Mouse (Mus musculus): ENCODE measurements at regions not wholly inside any gene's neighbourhood (a gene's known extent, or its start where the extent isn't known, plus 50 kb on each side); places are given as distances from the start of the nearest gene placed in this dataset.

DNA sequence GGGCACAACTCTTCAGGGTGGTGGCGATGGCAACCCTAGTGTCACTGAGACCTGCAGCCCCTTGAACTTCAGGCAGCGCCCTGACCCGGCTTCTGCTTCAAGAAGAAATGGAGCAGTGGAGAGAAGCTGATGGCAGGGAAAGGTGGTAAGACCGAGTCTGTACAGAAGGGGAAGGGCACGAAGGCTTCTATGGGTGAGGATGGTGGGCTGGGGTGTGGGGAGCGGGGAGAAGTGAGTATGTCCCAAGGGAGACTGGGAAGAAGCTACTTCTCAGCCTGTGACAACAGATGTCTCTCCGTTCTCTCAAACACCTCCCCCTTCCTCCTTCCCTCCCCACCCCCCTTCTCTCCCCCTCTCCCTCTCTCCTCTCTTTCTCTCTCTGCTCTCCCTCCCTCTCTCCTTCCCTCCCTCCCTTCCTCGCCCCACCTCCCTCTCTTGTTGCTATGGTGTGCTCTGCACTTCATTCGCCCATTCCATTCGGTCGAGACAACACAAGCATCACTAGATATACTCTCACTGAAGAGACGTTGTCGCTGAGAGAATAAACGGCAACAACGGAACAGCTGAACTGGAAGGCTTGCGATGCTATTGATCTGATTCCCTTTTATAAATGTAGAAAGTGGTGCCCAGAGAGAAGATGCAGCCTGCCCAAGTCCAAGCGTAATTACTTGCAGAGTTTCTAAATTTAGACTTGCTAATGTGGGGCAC is 142.7 kb upstream of the Tox3 start:
- Histone ChIP-seq H3K27ac (ENCODE audit: control insufficient read depth, low read depth, low read length) (no peak overlapping the region), H3K4me1 (ENCODE audit: control insufficient read depth in 1 of 2, insufficient read depth in 2 of 2, low read length in 2 of 2) (no peaks in the 10 kb centered on the region), H3K79me2 (ENCODE audit: control insufficient read depth, insufficient read depth, low read length, poor library complexity) (no peaks in the 10 kb centered on the region), H3K9ac (ENCODE audit: control insufficient read depth, low read depth, low read length, poor library complexity, severe bottlenecking) (no peak overlapping the region), H3K9me3 (replicated peaks; ENCODE audit: insufficient read depth, low read length) (no peaks in the 10 kb centered on the region), H3K27me3 (ENCODE audit: control insufficient read depth in 1 of 2, insufficient read depth in 2 of 2, low read length in 2 of 2) (no peaks in the 10 kb centered on the region), H3K4me3 (ENCODE audit: control insufficient read depth in 1 of 2, insufficient read depth in 1 of 2, low read depth in 2 of 2, low read length in 2 of 2) (no peak overlapping the region), H3K36me3 (ENCODE audit: control insufficient read depth in 1 of 2, insufficient read depth in 2 of 2, low read length in 2 of 2) (no peaks in the 10 kb centered on the region)
- no peak for DNase-seq (ENCODE audit: low read depth, low spot score)
- TF ChIP-seq TBP (IDR thresholded peaks at IDR 0.05; ENCODE audit: low read depth, low read length) (no peak), ZNF384 (IDR thresholded peaks at IDR 0.05; ENCODE audit: low read depth, low read length) (no peak), EP300 (IDR thresholded peaks at IDR 0.05; ENCODE audit: low read depth in 1 of 2, low read length in 2 of 2) (no peak), CHD2 (IDR thresholded peaks at IDR 0.05; ENCODE audit: low read length) (no peak), E2F4 (IDR thresholded peaks at IDR 0.05; ENCODE audit: borderline replicate concordance, low read depth, low read length) (no peak), MXI1 (IDR thresholded peaks at IDR 0.05; ENCODE audit: low read depth, low read length) (no peak), KAT2A (conservative IDR thresholded peaks at IDR 0.05; ENCODE audit: low read depth, low read length) (no peak), GABPA (IDR thresholded peaks at IDR 0.05; ENCODE audit: low read depth, low read length) (no peak), MAX (IDR thresholded peaks at IDR 0.05; ENCODE audit: low read length) (no peak), NELFE (IDR thresholded peaks at IDR 0.05; ENCODE audit: low read depth, low read length) (no peak), MEF2A (IDR thresholded peaks at IDR 0.05; ENCODE audit: extremely low read depth, insufficient replicate concordance, low read depth, low read length, poor library complexity, severe bottlenecking) (no peak), USF2 (IDR thresholded peaks at IDR 0.05; ENCODE audit: borderline replicate concordance in 1 of 2, insufficient read depth in 1 of 2, low read depth in 1 of 2, low read length in 2 of 2) (no peak), ZKSCAN1 (IDR thresholded peaks at IDR 0.05; ENCODE audit: low read depth, low read length) (no peak), GATA1 (IDR thresholded peaks at IDR 0.05; ENCODE audit: low read depth, low read length) (no peak), ETS1 (IDR thresholded peaks at IDR 0.05; ENCODE audit: low read depth, low read length) (no peak)

DNA sequence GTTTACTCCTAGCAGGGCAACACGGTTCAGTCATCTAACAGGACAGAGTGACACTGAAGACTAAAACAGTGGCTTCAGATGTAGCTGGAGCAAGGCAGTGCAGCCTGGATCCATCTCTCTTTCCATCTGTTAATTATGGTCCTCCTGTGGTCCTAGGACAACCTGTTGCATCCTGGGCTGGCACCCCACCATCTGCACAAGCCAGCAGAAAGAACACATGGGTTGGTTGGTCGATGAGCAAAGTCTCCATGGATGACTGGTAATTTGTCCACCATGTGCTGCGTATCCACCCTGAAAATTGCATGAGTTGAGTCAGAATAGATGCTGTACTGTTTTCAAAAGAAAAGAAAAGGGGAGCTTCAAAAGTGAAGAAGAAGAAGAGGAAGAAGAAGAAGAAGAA is 138.4 kb upstream of the Tox3 start:
- no peaks in the 10 kb centered on the region for H3K4me1 ChIP-seq (ENCODE audit: control insufficient read depth in 1 of 2, insufficient read depth in 2 of 2, low read length in 2 of 2)
- H3K36me3 ChIP-seq (ENCODE audit: control insufficient read depth in 1 of 2, insufficient read depth in 2 of 2, low read length in 2 of 2) = no peaks in the 10 kb centered on the region
- no peak overlapping the region for H3K9ac ChIP-seq (ENCODE audit: control insufficient read depth, low read depth, low read length, poor library complexity, severe bottlenecking)
- H3K4me3 ChIP-seq (ENCODE audit: control insufficient read depth in 1 of 2, insufficient read depth in 1 of 2, low read depth in 2 of 2, low read length in 2 of 2) = no peak overlapping the region
- no peak overlapping the region for H3K27ac ChIP-seq (ENCODE audit: control insufficient read depth, low read depth, low read length)
- DNase-seq (ENCODE audit: low read depth, low spot score) = no peak
- TF ChIP-seq SMC3 (IDR thresholded peaks at IDR 0.05; ENCODE audit: low read depth, low read length) = no peak
- no peak for TF ChIP-seq RAD21 (IDR thresholded peaks at IDR 0.05; ENCODE audit: low read depth, low read length)
- TF ChIP-seq NELFE (IDR thresholded peaks at IDR 0.05; ENCODE audit: low read depth, low read length) = no peak
- TF ChIP-seq ZKSCAN1 (IDR thresholded peaks at IDR 0.05; ENCODE audit: low read depth, low read length) = no peak
- TF ChIP-seq MXI1 (IDR thresholded peaks at IDR 0.05; ENCODE audit: low read depth, low read length) = no peak
- H3K9me3 ChIP-seq (replicated peaks; ENCODE audit: insufficient read depth, low read length) = no peaks in the 10 kb centered on the region
- H3K27me3 ChIP-seq (ENCODE audit: control insufficient read depth in 1 of 2, insufficient read depth in 2 of 2, low read length in 2 of 2) = no peaks in the 10 kb centered on the region
- no peaks in the 10 kb centered on the region for H3K79me2 ChIP-seq (ENCODE audit: control insufficient read depth, insufficient read depth, low read length, poor library complexity)
